Mouse (Mus musculus) testis, postnatal 14 days (tissue): ENCODE measurements around the gene Gm9733.
"Not testable (repeated sequence)": the region's sequence is repeated elsewhere in the genome, so short reads cannot be mapped to it uniquely, and the experiment has no call there.

ENCODE experiments used
- DNase-seq: peaks from one replicate; pipeline ENCODE4 v3.0.0; 2021; ENCODE audit warnings: low spot score

The Gm9733 gene

GRCm38 (mm10) chr3:15332063-15332462, at the start of gene Gm9733:
Gene Gm9733, minus strand, starts transcription at chr3:15332302.
- no peak for DNase-seq

DNA sequence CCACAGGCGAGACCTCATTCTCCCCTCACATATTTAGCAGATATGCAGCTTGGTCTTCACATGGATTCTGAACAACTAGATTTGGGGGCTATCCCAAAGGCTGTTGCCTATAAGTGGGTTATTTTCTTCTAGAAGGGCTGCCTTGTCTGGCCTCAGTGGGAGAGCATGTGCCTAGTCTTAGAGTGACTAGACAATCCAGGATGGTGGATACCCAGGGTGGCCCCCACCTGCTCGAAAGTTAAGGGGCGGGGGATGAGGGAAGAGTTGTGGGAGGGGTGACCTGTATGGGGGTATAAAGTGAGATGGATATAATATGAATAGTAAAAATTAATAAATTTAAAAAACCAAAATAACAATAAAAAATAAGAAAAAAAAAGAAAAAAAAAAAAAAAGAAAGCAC, 23.6 kb upstream of the Gm9733 start:
- DNase-seq: not testable (repeated sequence)

DNA sequence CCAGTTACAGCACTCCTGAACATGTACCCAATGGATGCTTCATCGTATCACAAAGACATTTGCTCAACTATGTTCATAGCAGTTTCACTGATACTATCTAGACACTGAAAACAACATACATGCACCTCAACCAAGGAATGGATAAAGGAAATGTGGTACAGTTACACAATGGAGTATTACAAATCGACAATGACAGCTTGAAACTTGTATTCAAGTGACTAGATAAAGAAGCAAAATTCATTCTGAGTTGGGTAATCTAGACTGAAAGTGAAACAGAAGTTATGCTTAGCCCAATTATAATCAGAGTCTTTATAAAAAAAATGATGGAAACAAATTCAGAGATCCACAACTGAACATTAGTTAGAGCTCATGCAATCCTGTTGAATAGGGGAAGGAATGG, 18.2 kb upstream of the Gm9733 start:
- not testable (repeated sequence) for DNase-seq

DNA sequence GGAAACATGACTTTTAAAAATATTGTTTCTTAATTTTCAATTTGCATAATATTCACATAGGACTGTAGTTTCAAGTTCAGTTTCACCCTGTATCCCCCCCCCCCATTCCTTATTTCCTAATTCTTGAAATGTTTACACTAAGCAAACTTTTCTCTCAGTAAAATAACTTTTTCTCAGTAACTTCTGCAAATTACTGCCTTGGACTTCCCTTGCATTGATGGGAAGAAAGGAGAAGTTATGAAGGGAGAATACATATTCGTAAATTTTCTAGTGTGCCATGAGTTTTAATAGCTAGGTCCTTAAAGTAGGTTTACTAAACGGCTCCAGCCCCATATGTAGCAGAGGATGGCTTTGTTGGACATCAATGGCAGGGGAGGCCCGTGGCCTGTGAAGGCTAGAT, 13.5 kb upstream of the Gm9733 start:
- DNase-seq: not testable (repeated sequence)

DNA sequence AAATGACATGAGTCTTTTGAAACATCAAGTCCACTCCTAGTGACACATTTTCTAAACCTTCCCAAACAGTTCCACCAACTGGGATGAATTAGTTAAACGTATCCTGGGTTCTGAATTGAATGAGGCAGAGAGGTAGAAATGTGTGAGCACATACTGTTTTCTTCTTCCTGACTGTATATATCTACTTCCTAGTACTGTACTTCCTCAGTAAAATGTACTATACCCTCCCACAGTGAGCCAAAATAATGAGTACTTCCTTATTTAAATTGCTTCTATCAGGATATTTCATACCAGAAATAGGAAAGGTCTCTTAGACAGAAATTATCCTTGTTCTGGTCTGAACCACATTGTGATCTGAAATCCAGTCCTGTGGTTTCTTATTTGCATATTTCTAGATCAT, 8.2 kb upstream of the Gm9733 start:
- DNase-seq: no peak

DNA sequence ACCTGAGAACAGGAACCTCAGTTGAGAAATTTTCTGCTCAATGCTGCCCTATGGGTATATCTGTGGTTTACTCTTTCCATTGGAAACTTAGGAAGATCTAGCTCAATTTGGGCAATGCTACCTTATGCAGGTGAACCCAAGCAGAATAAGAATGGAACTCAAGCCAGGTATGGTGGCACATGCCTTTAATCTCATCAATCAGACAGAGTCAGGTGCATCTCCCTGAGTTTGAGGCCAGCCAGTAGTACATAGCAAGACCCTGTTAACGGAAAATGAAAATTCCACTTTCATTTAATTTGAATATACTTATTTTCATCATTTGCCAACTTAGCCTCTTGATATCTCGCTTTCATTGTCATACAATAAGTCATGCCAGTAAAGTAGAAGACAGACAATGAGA, 2.1 kb upstream of the Gm9733 start:
- no peak for DNase-seq

DNA sequence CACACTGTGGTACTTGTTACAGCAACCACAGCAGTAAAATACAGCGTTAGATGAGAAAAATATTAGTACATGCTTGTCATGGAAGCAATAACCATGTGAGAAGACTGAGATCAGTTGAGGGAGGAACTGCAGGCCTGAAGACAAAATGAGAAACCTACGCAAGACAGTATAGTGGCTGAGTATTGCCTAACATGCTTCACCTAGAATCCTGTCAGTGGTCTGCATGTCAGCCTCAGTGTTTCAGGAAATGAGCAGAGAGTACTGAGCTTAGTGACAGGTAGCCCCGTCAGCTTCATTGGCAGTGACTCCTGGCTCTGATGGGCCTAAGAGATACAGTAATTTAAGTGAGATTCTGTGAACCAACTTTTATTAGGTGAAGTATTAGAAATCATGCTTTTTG, 557 bp downstream of the Gm9733 start:
- no peak for DNase-seq

DNA sequence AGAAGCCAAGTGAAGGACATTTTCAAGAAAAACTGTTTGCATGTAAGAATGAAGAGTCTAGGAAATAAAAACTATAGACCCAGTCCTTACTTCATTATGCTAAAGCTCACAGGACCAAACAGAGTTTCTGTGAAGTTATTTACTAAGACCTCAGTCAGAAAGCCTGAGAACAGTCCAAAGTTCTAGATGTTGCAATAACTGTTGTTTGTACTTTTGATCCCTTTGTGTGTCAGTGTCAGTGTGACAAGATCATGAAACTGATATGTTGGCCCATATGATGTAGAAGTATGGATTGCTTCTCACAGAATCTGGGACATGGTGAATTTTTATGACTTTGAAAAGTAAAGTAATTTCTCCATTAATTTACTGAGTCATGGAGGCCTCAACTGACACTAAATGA, 2.6 kb downstream of the Gm9733 start:
- no peak for DNase-seq

DNA sequence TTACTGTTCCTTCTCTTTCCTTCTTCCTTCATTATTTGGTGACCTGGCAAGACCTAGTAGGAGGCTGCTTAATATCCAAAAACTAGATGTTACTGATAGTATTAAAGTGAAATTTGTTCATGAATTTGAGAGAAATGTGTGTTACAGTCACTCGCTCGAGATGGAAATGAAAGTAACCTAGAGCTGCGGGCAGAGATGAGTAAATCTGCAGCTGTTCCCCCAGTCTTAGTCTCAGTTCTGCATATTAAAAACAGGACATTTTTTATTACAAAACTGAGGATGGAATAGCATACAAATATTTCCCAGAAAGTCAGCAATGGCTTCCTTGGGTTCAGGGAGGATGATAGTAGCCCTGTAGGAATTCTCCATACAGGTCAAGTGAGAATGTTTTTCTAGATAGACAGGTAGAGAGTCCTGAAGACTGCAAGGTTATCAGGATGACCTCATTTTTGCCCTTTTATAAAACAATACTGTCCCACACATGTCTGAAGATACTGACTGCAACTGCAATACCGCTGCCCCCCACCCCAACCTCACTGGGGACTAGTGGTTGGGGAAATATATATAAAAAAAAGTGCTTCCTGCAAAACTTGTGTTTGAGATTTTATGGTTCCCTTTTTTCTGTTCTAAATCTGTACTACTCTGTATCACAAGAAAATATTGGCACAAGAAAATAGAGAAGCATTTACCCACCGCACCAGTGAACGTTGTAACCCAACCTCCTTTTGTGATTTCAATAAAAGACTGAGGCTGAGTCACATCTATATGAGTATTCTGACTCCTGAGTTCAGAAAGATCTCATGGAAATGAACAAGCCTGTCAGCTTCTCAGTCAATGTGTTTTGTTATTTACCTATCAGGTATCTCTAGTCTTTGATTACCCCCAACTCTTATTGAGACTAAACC, 47.4 kb downstream of the Gm9733 start:
- DNase-seq: no peak

DNA sequence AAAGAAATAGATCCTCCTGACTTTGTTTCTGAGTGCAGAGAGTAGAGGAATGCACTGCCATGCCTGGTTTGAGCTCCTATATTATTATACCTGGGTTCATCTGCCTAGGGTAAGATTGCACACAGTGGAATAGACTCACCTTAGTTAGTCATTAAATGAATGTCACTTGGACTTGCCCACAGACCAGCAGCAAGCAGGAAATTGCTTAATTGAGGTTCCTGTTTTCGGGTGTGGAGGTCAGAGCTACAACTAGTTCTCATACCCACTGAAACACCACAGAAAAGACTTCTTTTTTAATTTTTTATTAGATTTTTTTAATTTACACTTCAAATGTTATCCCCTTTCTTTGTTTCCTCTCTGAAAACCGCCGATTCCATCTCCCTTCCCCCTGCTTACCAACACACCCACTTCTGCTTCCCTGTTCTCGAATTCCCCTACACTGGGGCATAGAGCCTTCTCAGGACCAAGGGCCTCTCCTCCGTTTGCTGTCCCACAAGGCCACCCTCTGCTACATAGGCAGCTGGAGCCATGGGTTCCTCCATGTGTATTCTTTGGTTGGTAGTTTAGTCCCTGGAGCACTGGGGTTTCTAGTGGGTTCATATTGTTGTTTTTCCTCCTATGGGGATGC, 56.1 kb downstream of the Gm9733 start:
- no peak for DNase-seq

- DNase-seq: no peak
Observed at GRCm38 (mm10) chr3:15264450-15264849, 67.7 kb downstream of the Gm9733 start.

DNA sequence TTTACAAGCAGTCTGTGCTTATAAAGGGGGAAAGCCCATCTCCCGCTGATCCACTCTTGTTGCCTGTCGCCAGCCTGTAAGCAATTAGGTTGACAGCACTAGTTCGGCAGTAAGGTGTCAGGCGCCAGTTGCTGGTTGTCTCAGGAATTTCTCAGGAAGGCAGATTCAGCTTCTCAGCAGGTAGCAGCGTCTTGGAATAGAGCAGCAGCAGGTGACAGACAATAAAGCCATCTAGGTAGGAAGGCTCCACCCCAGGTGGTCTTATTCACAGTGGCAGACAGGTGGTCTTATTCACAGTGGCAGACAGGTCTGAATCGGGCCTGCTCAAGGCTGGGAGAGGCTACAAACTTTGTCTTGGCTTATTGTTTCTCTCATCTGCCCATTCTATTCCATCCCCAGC, 76.4 kb downstream of the Gm9733 start:
- no peak for DNase-seq
